Mouse (Mus musculus) small intestine, adult 2 months (tissue): Measurements from ENCODE around the gene Arl15. TPM values are rescaled to one million over a fixed set of nuclear protein-coding genes. Genes with fewer than 3 reads are reported as not detected.

Experiments used
- H3K27ac ChIP-seq: fragments of 200-500 bp; 2 replicates; pipeline ENCODE4 v1.5.1; 2012; ENCODE audit warnings: low read depth, low read length, control low read depth, inconsistent platforms; ENCODE audit not compliant: insufficient read depth
- H3K27me3 ChIP-seq: fragments of 200-500 bp; 2 replicates; pipeline ENCODE4 v1.6.1; 2012; ENCODE audit warnings: mild to moderate bottlenecking, moderate library complexity, low read length, inconsistent platforms; ENCODE audit not compliant: control insufficient read depth, insufficient read depth
- H3K36me3 ChIP-seq: fragments of 200-500 bp; 2 replicates; pipeline ENCODE4 v1.6.1; 2012; ENCODE audit warnings: mild to moderate bottlenecking, low read length, control low read depth, inconsistent platforms; ENCODE audit not compliant: control insufficient read depth, insufficient read depth
- H3K4me1 ChIP-seq: fragments of 200-500 bp; 2 replicates; pipeline ENCODE4 v1.6.1; 2012; ENCODE audit warnings: low read length, inconsistent platforms, mixed read lengths; ENCODE audit not compliant: control insufficient read depth, insufficient read depth, insufficient read length
- H3K4me3 ChIP-seq: fragments of 200-500 bp; 2 replicates; pipeline ENCODE4 v1.5.1; 2012; ENCODE audit warnings: low read depth, mild to moderate bottlenecking, control low read depth, inconsistent platforms, low read length, moderate library complexity
- CTCF ChIP-seq: fragments of 200-500 bp; IDR thresholded peaks from 2 replicates; pipeline ENCODE4 v1.5.1; 2012; ENCODE audit warnings: low read depth, mild to moderate bottlenecking, control low read depth, inconsistent platforms, low read length, moderate library complexity, mixed read lengths; ENCODE audit not compliant: insufficient replicate concordance, insufficient read length; ENCODE audit errors: extremely low read depth
- POLR2A ChIP-seq: fragments of 200-500 bp; IDR thresholded peaks from 2 replicates; pipeline ENCODE4 v1.6.1; 2012; ENCODE audit warnings: low read depth, mild to moderate bottlenecking, control low read depth, inconsistent platforms, low read length, moderate library complexity
- WGBS: fragments of 180-500 bp; shearing (Covaris S2); methylation state at CpG from one replicate; pipeline ENCODE4 v1.1.7; 2018; 5-methylcytosine and 5-hydroxymethylcytosine counted together
- polyA plus RNA-seq: library from polyadenylated mRNA; depleted of rRNA; stranded (reverse); fragments of >200 nt; gene quantifications from 2 replicates; pipeline ENCODE4 v1.2.3, GENCODE M21; 2012

Gene Arl15
- polyA plus RNA-seq, 1 experiment: 2.0 TPM

DNA sequence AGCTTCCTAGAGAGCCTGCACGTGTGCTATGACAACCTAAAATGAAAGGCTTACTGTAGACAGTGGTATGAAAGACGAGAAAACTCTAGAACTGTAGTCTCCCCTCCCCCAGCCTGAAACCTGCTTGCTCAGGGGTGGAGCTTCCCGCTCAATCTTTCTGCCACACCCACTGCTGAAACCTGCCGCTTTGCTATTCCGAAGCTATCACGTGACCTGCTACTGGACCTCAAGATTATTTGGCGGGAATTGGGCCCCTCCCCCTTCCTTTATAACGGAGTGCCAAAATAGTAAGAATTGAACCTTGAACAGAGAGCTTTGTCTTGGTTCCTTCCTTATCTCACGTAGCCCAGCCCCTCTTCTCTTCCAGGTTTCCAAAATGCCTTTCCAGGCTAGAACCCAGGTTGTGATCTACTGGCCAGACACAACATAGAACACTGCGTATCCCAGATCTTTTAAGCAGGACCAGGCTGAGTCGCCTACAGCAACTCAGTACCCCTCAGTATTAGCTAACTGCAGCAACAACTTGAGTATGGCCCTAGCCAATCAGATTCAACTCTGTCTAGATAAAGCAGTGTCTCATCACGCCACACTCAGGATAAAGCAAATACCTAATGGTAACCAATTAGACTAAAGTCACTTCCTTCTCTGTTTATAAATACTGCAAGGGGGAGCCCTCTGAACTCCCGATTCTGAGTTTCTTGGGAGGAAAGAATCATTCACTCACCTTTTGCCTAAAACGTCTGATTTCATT lies 31.4 kb upstream of the Arl15 start:
- Histone ChIP-seq H3K36me3 (no peaks in the 10 kb centered on the region), H3K4me1 (peaks cover 1% of the 10 kb centered on the region; the same call in 1 of the 2 replicates), H3K4me3 (no peak overlapping the region), H3K27ac (no peak overlapping the region), H3K27me3 (no peaks in the 10 kb centered on the region)
- WGBS: 74% methylated on average over 14 of the region's 14 CpGs
- TF ChIP-seq CTCF (no peak), POLR2A (no peak)

DNA sequence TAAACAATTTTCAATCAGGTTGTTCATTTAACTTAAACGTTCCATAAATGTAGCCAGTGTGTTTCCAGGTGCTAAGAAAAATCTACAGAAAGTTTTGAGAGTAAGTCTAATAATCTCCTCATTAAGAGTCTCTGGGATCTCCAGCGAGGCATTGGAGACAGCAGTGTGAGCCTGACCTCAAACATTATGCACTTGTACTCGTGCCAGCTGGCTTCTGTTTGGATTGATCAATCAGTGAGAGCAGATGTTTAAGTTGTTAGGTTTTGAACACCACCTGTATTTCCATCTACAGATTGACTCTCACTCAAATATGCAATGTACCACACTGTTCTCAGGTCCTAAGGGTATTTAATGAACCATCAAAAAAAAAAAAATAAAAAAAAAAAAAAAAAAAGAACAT lies 28.9 kb upstream of the Arl15 start:
- no peak overlapping the region for H3K27ac ChIP-seq
- H3K36me3 ChIP-seq: no peaks in the 10 kb centered on the region
- H3K4me1 ChIP-seq: peaks cover 4% of the 10 kb centered on the region; the same call in 1 of the 2 replicates
- no peak overlapping the region for H3K4me3 ChIP-seq
- no peak for TF ChIP-seq POLR2A
- no peak for TF ChIP-seq CTCF
- H3K27me3 ChIP-seq: no peaks in the 10 kb centered on the region
- WGBS: 31% methylated on average over 3 of the region's 3 CpGs

DNA sequence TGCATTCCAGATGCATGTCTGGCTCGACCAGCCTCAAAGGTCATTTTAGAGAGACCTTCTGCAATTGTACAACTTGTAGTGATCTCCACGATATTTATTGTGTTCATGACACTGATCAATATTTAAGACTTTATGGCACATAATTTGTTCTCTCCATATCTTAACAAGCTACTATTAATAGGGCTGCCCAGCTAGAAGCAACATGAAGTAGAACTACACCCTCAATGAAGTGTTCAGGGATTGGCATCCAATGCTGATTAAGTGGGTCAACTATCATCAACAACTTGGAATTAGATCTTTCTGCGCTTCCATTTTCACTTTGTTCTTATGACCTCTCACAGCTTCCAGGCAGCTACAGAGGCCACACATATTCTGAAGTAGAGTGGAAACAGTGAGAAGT lies 24.5 kb upstream of the Arl15 start:
- no peak for TF ChIP-seq POLR2A
- TF ChIP-seq CTCF: no peak
- peak overlapping the region; percentile 99 for H3K27ac ChIP-seq

DNA sequence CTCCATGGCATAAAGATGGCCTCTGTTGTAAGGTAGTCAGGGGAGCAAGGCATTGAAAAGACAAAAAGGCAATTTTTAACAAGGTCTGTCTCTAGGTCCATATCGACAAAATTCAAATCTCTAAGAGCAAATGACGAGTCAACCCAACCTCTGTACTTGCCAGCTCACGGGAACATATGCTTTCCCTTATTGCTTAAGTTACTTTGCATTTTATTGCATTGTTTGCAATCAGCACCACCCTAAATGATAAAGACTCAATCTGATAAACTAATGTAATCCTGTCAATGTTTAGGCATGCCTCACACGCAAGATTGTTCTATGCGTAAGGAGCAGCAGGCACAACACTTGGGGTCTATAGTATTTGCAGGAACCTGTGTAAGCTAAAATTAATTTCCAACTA lies 24.0 kb upstream of the Arl15 start:
- Histone ChIP-seq H3K27ac (peak overlapping the region; percentile 99), H3K27me3 (no peaks in the 10 kb centered on the region), H3K36me3 (no peaks in the 10 kb centered on the region), H3K4me3 (no peak overlapping the region), H3K4me1 (peaks cover 4% of the 10 kb centered on the region; the same call in 1 of the 2 replicates)
- 39% methylated on average over 5 of the region's 5 CpGs for WGBS
- TF ChIP-seq POLR2A (no peak), CTCF (no peak)

More for the DNA sequence above, 24.5 kb upstream of the Arl15 start:
- Histone ChIP-seq H3K27me3 (no peaks in the 10 kb centered on the region), H3K4me3 (no peak overlapping the region), H3K36me3 (no peaks in the 10 kb centered on the region), H3K4me1 (peaks cover 4% of the 10 kb centered on the region; the same call in 1 of the 2 replicates)
- WGBS: 42% methylated on average over 3 of the region's 3 CpGs

DNA sequence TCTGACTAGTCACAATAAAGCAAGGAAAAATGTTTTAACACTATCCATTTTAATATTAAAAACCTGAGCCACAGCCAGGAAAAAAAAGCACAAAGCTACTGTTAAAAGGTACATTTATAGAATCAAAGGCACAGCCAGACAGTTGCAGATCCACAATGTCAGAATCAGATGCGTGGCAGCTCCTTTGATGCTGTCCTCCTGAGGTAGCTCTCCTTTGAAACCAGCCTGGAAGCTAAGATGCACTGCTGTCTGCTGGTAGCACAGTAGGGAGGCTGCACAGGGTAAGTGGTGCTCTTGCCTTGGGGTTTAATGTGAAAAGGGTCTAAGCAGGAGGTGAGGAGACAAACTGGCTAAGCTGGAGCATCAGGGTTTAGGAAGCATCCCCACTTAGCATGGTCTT lies 23.0 kb upstream of the Arl15 start:
- WGBS: 77% methylated on average over 1 of the region's 1 CpGs
- TF ChIP-seq CTCF (no peak), POLR2A (no peak)
- peaks cover 2% of the 10 kb centered on the region; the same call in 1 of the 2 replicates for H3K4me1 ChIP-seq
- no peak overlapping the region for H3K27ac ChIP-seq
- H3K36me3 ChIP-seq: no peaks in the 10 kb centered on the region
- H3K4me3 ChIP-seq: no peak overlapping the region
- H3K27me3 ChIP-seq: no peaks in the 10 kb centered on the region

DNA sequence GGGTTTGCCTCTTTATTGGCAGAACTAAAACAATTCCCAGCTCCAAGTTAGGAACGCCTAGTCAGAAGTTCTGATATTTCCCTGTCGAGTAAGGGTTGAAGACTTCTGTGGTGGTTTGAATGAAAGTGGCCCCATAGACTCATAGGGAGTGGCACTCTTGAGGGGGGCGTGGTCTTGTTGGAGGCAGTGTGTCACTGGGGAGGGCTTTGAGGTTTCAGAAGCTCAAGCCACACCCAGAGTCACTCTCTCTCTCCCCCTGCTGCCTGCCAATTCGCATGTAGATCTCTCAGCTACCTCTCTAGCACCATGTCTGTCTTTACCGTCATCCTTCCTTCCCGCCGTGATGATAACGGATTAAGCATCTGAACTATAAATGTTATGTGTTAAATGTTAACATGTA lies 19.5 kb upstream of the Arl15 start:
- Histone ChIP-seq H3K27me3 (no peaks in the 10 kb centered on the region), H3K36me3 (no peaks in the 10 kb centered on the region), H3K27ac (no peak overlapping the region), H3K4me3 (no peak overlapping the region), H3K4me1 (peaks cover 2% of the 10 kb centered on the region; the same call in 1 of the 2 replicates)
- no peak for TF ChIP-seq POLR2A
- no peak for TF ChIP-seq CTCF
- WGBS: 91% methylated on average over 8 of the region's 8 CpGs

DNA sequence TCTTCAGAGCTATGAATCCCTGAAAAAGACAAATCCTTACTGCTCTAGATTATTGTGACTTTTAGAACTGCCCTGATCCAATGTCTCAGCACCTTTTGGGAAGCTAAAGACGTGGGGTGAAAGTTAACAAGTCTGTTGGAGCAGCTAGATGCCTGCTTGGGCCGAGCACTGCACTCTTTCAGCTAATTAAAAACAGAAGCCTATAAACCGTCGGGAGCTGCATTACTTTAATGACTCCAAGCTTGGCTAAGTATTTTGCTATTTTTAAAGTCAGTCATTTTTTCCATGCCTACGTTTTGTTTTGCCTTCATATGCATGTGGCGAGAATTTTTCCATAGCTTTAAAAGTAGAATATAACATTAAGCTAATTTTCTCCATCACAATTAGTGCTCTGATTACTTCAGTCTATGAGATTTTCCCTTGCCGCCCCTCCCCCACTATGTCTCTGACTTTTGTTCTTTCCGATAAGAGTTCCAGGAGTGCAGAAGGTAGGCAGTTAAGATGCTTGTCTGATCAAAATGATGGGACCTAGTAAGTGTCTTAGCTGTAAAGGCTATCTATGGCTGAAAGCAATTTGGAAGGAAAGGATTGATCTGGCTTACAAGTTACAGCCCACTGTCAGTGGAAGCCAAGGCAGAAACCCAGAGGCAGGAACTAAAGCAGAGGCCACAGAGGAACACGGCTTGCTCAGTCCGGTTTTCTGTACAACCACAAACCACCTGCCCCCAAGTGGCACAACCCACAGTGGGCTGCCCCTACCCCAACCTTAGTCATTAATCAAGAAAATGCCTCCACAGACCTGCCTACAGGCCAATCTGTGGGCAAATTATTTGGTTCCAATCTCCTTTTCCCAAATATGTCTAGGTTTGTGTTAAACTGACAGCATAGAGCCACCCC lies 18.8 kb upstream of the Arl15 start:
- Histone ChIP-seq H3K4me3 (no peak overlapping the region), H3K27ac (no peak overlapping the region), H3K4me1 (no peaks in the 10 kb centered on the region), H3K27me3 (no peaks in the 10 kb centered on the region), H3K36me3 (no peaks in the 10 kb centered on the region)
- no peak for TF ChIP-seq CTCF
- WGBS: 90% methylated on average over 10 of the region's 10 CpGs
